Mouse (Mus musculus) liver, postnatal 0 days (tissue): ENCODE data around the gene Chat. TPM values are rescaled to one million over a fixed set of nuclear protein-coding genes. Genes with fewer than 3 reads are reported as not detected.
"Not testable (repeated sequence)": the region's sequence is repeated elsewhere in the genome, so short reads cannot be mapped to it uniquely, and the experiment has no call there.

Source experiments
- ATAC-seq: fragments of 200-750 bp; cut with Nextera tagmentation; 2 replicates; pipeline ENCODE4 v1.8.0; 2017; ENCODE audit warnings: mild to moderate bottlenecking, moderate library complexity
- DNase-seq: peaks from one replicate; pipeline ENCODE4 v3.0.0-alpha.2; 2016
- H3K27ac ChIP-seq: fragments of 300-500 bp; sonication (generic); 2 replicates; pipeline ENCODE4 v1.5.1; 2014; ENCODE audit warnings: antibody characterized with exemption, moderate library complexity, mild to moderate bottlenecking, low read depth
- H3K27me3 ChIP-seq: fragments of 300-500 bp; sonication (generic); 2 replicates; pipeline ENCODE4 v1.6.1; 2014; ENCODE audit warnings: low read length, control low read depth, mixed read lengths; ENCODE audit not compliant: insufficient read depth
- H3K36me3 ChIP-seq: fragments of 300-500 bp; sonication (generic); replicated peaks from 2 replicates; pipeline ENCODE4 v1.6.1; 2014; ENCODE audit warnings: mild to moderate bottlenecking, control low read depth, low read length, moderate library complexity, mixed read lengths; ENCODE audit not compliant: insufficient read depth
- H3K4me1 ChIP-seq: fragments of 300-500 bp; sonication (generic); 2 replicates; pipeline ENCODE4 v1.6.1; 2014; ENCODE audit warnings: antibody characterized with exemption, mild to moderate bottlenecking, control low read depth; ENCODE audit not compliant: insufficient read depth
- H3K4me2 ChIP-seq: fragments of 300-500 bp; sonication (generic); 2 replicates; pipeline ENCODE4 v1.6.1; 2014; ENCODE audit warnings: low read depth, mild to moderate bottlenecking, low read length, moderate library complexity, mixed read lengths
- H3K4me3 ChIP-seq: fragments of 300-500 bp; sonication (generic); 2 replicates; pipeline ENCODE4 v1.5.1; 2014; ENCODE audit warnings: low read depth, low read length
- H3K9ac ChIP-seq: fragments of 300-500 bp; sonication (generic); replicated peaks from 2 replicates; pipeline ENCODE4 v1.6.1; 2014; ENCODE audit warnings: mild to moderate bottlenecking, moderate library complexity
- H3K9me3 ChIP-seq: fragments of 300-500 bp; sonication (generic); 2 replicates; pipeline ENCODE4 v1.6.1; 2016; ENCODE audit warnings: mild to moderate bottlenecking, control low read depth, low read length, mixed read lengths
- CTCF ChIP-seq: sonication (generic); IDR thresholded peaks from 2 replicates; pipeline ENCODE4 v1.5.1; 2016; ENCODE audit warnings: antibody characterized with exemption, low read depth
- EP300 ChIP-seq: IDR thresholded peaks from 2 replicates; pipeline ENCODE4 v1.6.1; 2016; ENCODE audit warnings: antibody characterized with exemption, low read depth, mild to moderate bottlenecking
- WGBS: fragments of 180-500 bp; shearing (Covaris S2); extraction: QIAGEN DNeasy Blood & Tissue Kit; methylation state at CpG from one replicate; pipeline ENCODE4 v1.1.7; 2014; ENCODE audit not compliant: insufficient replicate concordance; 5-methylcytosine and 5-hydroxymethylcytosine counted together
- polyA plus RNA-seq: library from polyadenylated mRNA; unstranded; fragments of >200 nt; fragmentation: Nextera tagmentation; extraction: Ambion mirVana; gene quantifications from 2 replicates; pipeline ENCODE4 v1.2.1, GENCODE M21; 2015

Chat gene
- polyA plus RNA-seq, 1 experiment from 2014 or later, result not detected

GRCm38 (mm10) chr14:32439316-32439715 lies 26.5 kb downstream of the Chat start:
- ATAC-seq (no peak), DNase-seq (no peak)
- TF ChIP-seq CTCF (no peak), EP300 (no peak)
- H3K9me3 ChIP-seq, result no peaks in the 10 kb centered on the region
- 51% methylated on average over 5 of the region's 5 CpGs for WGBS
- H3K36me3 ChIP-seq, result no peaks in the 10 kb centered on the region
- no peak overlapping the region for H3K27ac ChIP-seq
- no peaks in the 10 kb centered on the region for H3K27me3 ChIP-seq
- no peaks in the 10 kb centered on the region for H3K4me1 ChIP-seq
- no peak overlapping the region for H3K9ac ChIP-seq
- H3K4me3 ChIP-seq, result no peak overlapping the region
- no peak overlapping the region for H3K4me2 ChIP-seq

GRCm38 (mm10) chr14:32437352-32437793 lies 28.4 kb downstream of the Chat start:
- no peaks in the 10 kb centered on the region for H3K27me3 ChIP-seq
- no peaks in the 10 kb centered on the region for H3K9me3 ChIP-seq
- H3K4me3 ChIP-seq, result no peak overlapping the region
- no peaks in the 10 kb centered on the region for H3K4me1 ChIP-seq
- no peak overlapping the region for H3K4me2 ChIP-seq
- no peaks in the 10 kb centered on the region for H3K36me3 ChIP-seq
- WGBS, result 53% methylated on average over 5 of the region's 5 CpGs
- no peak overlapping the region for H3K9ac ChIP-seq
- TF ChIP-seq EP300 (no peak), CTCF (peak; percentile 26; the same call in 1 of the 2 replicates)
- DNase-seq (no peak), ATAC-seq (no peak)
- H3K27ac ChIP-seq, result no peak overlapping the region

- no peak for TF ChIP-seq CTCF
- no peak for TF ChIP-seq EP300
- H3K4me2 ChIP-seq, result no peak overlapping the region
- no peaks in the 10 kb centered on the region for H3K27me3 ChIP-seq
- ATAC-seq (no peak), DNase-seq (no peak)
- 46% methylated on average over 8 of the region's 8 CpGs for WGBS
- H3K9me3 ChIP-seq, result no peaks in the 10 kb centered on the region
- no peak overlapping the region for H3K9ac ChIP-seq
- H3K4me1 ChIP-seq, result no peaks in the 10 kb centered on the region
- no peak overlapping the region for H3K27ac ChIP-seq
- no peak overlapping the region for H3K4me3 ChIP-seq
- no peaks in the 10 kb centered on the region for H3K36me3 ChIP-seq
These were observed 36.7 kb downstream of the Chat start for GRCm38 (mm10) chr14:32429030-32429602.

- WGBS, result 80% methylated on average over 7 of the region's 7 CpGs
- TF ChIP-seq EP300, result no peak
- TF ChIP-seq CTCF, result no peak
- ATAC-seq, result no peak
These were observed 41.8 kb downstream of the Chat start for GRCm38 (mm10) chr14:32423946-32424345.

GRCm38 (mm10) chr14:32418747-32419146 lies 47.0 kb downstream of the Chat start:
- no peak overlapping the region for H3K9ac ChIP-seq
- no peaks in the 10 kb centered on the region for H3K4me1 ChIP-seq
- WGBS, result 84% methylated on average over 11 of the region's 11 CpGs
- H3K36me3 ChIP-seq, result no peaks in the 10 kb centered on the region
- TF ChIP-seq EP300 (no peak), CTCF (no peak)
- no peak overlapping the region for H3K4me2 ChIP-seq
- no peaks in the 10 kb centered on the region for H3K27me3 ChIP-seq
- peaks cover 2% of the 10 kb centered on the region; the same call in 1 of the 2 replicates for H3K9me3 ChIP-seq
- no peak for ATAC-seq
- H3K4me3 ChIP-seq, result no peak overlapping the region
- DNase-seq, result no peak
- H3K27ac ChIP-seq, result no peak overlapping the region

More at GRCm38 (mm10) chr14:32423946-32424345, 41.8 kb downstream of the Chat start:
- Histone ChIP-seq H3K36me3 (no peaks in the 10 kb centered on the region), H3K4me3 (no peak overlapping the region), H3K27ac (no peak overlapping the region), H3K9me3 (no peaks in the 10 kb centered on the region), H3K4me2 (no peak overlapping the region), H3K4me1 (no peaks in the 10 kb centered on the region), H3K27me3 (no peaks in the 10 kb centered on the region), H3K9ac (no peak overlapping the region)
- no peak for DNase-seq

- H3K27ac ChIP-seq, result no peak overlapping the region
- 84% methylated on average over 5 of the region's 5 CpGs for WGBS
- no peaks in the 10 kb centered on the region for H3K4me1 ChIP-seq
- peak; percentile 3 for DNase-seq
- no peak overlapping the region for H3K4me2 ChIP-seq
- H3K9ac ChIP-seq, result no peak overlapping the region
- TF ChIP-seq EP300 (no peak), CTCF (no peak)
- no peak for ATAC-seq
- H3K9me3 ChIP-seq, result peaks cover under 1% of the 10 kb centered on the region; the same call in 1 of the 2 replicates
- no peak overlapping the region for H3K4me3 ChIP-seq
- H3K27me3 ChIP-seq, result no peaks in the 10 kb centered on the region
- no peaks in the 10 kb centered on the region for H3K36me3 ChIP-seq
These were observed 53.7 kb downstream of the Chat start for GRCm38 (mm10) chr14:32412075-32412474.

GRCm38 (mm10) chr14:32410084-32410483 lies 55.7 kb downstream of the Chat start:
- DNase-seq, result no peak
- Histone ChIP-seq H3K9me3 (no peaks in the 10 kb centered on the region), H3K27ac (no peak overlapping the region), H3K4me1 (no peaks in the 10 kb centered on the region), H3K36me3 (no peaks in the 10 kb centered on the region), H3K9ac (no peak overlapping the region), H3K27me3 (no peaks in the 10 kb centered on the region), H3K4me2 (no peak overlapping the region), H3K4me3 (no peak overlapping the region)
- no peak for TF ChIP-seq CTCF
- no peak for TF ChIP-seq EP300
- 83% methylated on average over 5 of the region's 5 CpGs for whole genome bisulfite sequencing
- ATAC-seq, result no peak

GRCm38 (mm10) chr14:32405399-32405798 lies 60.4 kb downstream of the Chat start:
- H3K4me2 ChIP-seq, result not testable (repeated sequence)
- 58% methylated on average over 1 of the region's 1 CpGs for WGBS

More at GRCm38 (mm10) chr14:32405399-32405798, 60.4 kb downstream of the Chat start:
- H3K4me1 ChIP-seq, H3K9ac ChIP-seq, H3K27ac ChIP-seq, DNase-seq, H3K36me3 ChIP-seq, H3K27me3 ChIP-seq, H3K9me3 ChIP-seq, ATAC-seq, H3K4me3 ChIP-seq: not testable (repeated sequence)
